Mouse (Mus musculus) testis, postnatal 14 days (tissue): ENCODE data around the gene Olfr1418.

Experiments
- DNase-seq: peaks from one replicate; pipeline ENCODE4 v3.0.0; 2021; ENCODE audit warnings: low spot score

Olfr1418 gene

DNA sequence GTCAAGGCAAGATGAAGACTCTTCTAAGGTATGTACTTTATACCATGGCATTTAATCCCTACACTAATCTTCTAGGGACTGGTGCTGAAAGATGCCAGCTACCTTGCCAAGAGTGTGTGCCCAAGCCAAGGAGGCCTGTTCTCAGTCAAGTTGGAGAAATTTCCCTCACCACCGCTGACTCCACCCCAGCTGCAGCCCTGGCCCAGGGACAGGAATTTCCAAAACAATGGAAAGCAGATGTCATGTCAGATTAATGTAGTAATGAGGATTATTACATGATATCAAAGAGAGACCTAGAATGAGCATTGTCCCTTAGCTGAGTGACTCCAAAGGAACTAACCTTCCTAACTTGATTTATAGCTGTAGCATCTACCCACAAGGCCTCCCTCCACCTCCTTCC, 50.0 kb downstream of the Olfr1418 start:
- no peak for DNase-seq

DNA sequence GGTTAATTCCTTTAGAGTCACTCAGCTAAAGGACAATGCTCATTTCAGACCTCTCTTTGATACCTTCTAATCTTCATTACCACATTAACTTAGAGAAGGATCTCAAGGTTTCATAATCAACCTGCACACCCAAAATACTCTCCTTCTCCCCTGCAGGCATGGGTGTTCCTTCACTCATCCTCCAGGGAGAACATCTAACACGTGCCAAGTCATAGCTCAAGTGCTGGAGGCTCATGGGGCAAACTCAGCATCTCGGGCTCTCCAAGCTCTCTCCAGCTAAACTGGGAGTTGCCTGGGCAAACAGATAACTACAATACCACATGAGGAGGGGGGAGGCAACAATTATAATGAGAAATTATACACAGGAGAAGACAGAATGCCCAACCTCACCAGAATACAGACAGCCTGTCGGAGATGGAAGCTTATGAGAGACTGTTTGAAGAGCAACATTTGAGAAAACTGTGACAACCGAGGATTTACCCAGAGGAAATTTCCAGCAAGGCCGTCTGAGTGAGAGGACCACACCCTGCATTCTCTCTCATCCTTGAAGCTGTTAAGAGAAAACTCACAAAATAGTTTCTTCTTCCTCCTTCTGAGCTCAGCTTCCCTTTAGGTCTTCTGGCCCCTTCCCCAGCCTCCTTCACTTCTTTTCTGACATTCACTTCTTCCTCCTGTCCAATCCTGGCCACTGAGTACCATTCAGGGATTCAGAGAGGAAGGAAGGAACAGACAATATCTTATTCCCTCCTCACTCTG, 50.7 kb downstream of the Olfr1418 start:
- no peak for DNase-seq

DNA sequence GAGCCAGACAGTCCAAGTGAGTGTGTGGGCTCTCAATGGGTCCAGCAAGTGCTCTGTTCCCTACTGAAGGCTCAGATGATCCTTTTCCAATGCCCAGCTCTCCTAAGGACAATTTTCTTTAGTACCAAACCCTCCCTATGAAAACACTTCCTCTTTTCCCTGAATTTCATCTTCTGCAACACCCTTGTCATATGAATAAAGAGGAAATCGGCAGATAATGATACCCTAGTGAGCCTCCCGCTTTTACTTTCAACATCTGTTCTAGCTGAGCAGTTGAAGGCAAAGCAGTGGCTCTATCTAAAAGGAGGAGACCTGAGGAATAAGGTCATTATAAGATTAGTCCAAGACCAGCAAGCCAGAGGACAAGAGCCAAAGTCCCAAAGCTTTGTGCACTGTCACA, 52.4 kb downstream of the Olfr1418 start:
- DNase-seq, result no peak

DNA sequence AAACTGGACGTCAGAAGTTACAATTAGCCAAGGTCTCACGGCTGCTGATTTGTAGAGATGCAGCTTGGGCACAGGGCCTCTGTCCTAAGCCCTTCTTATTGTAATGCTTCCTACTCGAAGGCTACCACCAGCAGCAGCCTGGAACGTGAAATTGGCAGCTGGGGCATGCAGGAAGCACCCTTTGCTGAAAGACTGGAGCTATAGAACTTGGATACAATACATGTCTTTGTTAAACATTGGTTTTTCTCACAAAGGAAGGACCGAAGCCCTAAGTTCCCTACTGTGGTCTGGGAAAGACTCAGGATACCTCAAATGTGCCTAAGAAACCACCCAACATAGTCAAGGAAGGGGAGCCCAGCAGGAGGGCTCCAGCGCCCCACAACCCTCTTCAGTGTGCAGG, 53.0 kb downstream of the Olfr1418 start:
- no peak for DNase-seq

DNA sequence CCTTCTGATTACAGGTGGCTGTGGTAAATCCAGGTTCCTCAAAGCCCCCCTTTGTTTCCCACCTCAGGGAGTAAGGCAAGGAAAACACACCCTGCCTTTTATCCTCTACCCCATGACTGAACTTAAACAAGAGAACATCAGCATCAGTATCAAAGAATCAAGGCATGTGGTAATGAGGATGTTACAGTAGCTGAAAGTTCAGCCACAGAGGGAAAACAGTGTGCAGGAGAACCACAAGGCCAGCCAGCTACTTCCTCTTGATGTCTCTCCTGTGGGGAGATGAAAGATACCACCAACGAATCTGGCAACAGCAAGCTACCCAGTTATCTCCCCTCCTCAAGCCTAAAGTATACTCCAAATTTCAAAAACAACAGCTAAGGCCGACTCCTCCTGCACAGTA, 53.6 kb downstream of the Olfr1418 start:
- DNase-seq, result no peak

DNA sequence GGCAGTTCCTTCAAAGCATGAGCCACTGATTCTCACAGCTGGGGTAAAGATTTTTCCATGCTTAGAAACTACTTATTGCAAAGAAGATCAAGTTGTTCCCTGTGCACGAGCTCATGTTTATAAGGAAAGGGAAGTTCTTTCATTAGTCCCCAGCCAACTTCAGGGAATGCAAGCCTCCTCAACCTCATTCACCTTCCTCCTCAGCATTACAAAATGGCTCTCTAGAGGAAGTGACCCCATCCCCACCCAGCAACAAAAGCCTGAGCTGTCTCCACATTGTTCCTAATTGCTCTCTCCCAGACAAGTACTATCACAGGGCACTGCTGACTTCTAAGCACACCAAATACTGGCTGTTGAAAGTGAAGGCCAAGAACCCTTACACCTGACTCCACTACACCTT, 56.4 kb downstream of the Olfr1418 start:
- DNase-seq, result no peak
